Mouse (Mus musculus) spleen, adult 2 months (tissue): ENCODE measurements around the gene Gm28305. TPM values are rescaled to one million over a fixed set of nuclear protein-coding genes. Genes with fewer than 3 reads are reported as not detected.

Source experiments
- DNase-seq, 2 experiments: peaks; one replicate each; pipeline versions ENCODE4 v3.0.0 to v3.0.0-alpha.2; 2012 to 2021; ENCODE audit warnings: low spot score in 2 of 2, low read depth in 1 of 2
- H3K27ac ChIP-seq: fragments of 200-500 bp; 2 replicates; pipeline ENCODE4 v1.5.1; 2012; ENCODE audit warnings: low read length, inconsistent platforms; ENCODE audit not compliant: insufficient read depth
- H3K27me3 ChIP-seq: fragments of 200-500 bp; 2 replicates; pipeline ENCODE4 v1.6.1; 2012; ENCODE audit warnings: mild to moderate bottlenecking, moderate library complexity, low read length, inconsistent platforms; ENCODE audit not compliant: control insufficient read depth, insufficient read depth
- H3K36me3 ChIP-seq: fragments of 200-500 bp; 2 replicates; pipeline ENCODE4 v1.6.1; 2012; ENCODE audit warnings: mild to moderate bottlenecking, low read length, inconsistent platforms; ENCODE audit not compliant: control insufficient read depth, insufficient read depth
- H3K4me1 ChIP-seq: fragments of 200-500 bp; 2 replicates; pipeline ENCODE4 v1.6.1; 2011; ENCODE audit warnings: inconsistent platforms; ENCODE audit not compliant: control insufficient read depth, insufficient read depth, insufficient read length
- H3K4me3 ChIP-seq: fragments of 200-500 bp; 2 replicates; pipeline ENCODE4 v1.5.1; 2011; ENCODE audit warnings: mild to moderate bottlenecking, inconsistent platforms; ENCODE audit not compliant: insufficient read depth, insufficient read length; ENCODE audit errors: extremely low read depth
- CTCF ChIP-seq: fragments of 200-500 bp; IDR thresholded peaks from 2 replicates; pipeline ENCODE4 v1.5.1; 2011; ENCODE audit warnings: mild to moderate bottlenecking, inconsistent platforms; ENCODE audit not compliant: insufficient read depth, insufficient read length, insufficient replicate concordance; ENCODE audit errors: extremely low read depth
- POLR2A ChIP-seq: fragments of 200-500 bp; IDR thresholded peaks from 2 replicates; pipeline ENCODE4 v1.6.1; 2011; ENCODE audit warnings: low read depth, low read length, inconsistent platforms
- WGBS: fragments of 180-500 bp; shearing (Covaris S2); methylation state at CpG from one replicate; pipeline ENCODE4 v1.1.7; 2018; 5-methylcytosine and 5-hydroxymethylcytosine counted together
- polyA plus RNA-seq: library from polyadenylated mRNA; depleted of rRNA; stranded (reverse); fragments of >200 nt; gene quantifications from 2 replicates; pipeline ENCODE4 v1.2.3, GENCODE M21; 2012; rRNA removed

Gene Gm28305
- polyA plus RNA-seq, 1 experiment: not detected

GRCm38 (mm10) chr9:104123622-104124021, 83.2 kb downstream of the Gm28305 start:
- no peak for DNase-seq
- 87% methylated on average over 5 of the region's 5 CpGs for WGBS
- TF ChIP-seq POLR2A: no peak
- TF ChIP-seq CTCF: no peak
- H3K36me3 ChIP-seq: no peaks in the 10 kb centered on the region
- no peaks in the 10 kb centered on the region for H3K27me3 ChIP-seq
- no peak overlapping the region for H3K4me3 ChIP-seq
- no peak overlapping the region for H3K27ac ChIP-seq
- H3K4me1 ChIP-seq: no peaks in the 10 kb centered on the region

Other genes starting within 250 kb of the Gm28305 start
- gene Nphp3, start 38.1 kb upstream of the Gm28305 start, polyA plus RNA-seq: 2.4 and 4.1 TPM in 2 replicates
- 9.4 and 10.2 TPM in 2 replicates for gene Uba5, start 22.5 kb downstream of the Gm28305 start, polyA plus RNA-seq
- 5.5 and 6.3 TPM in 2 replicates for gene Acad11, start 22.7 kb downstream of the Gm28305 start, polyA plus RNA-seq
- gene Ackr4, start 86.3 kb downstream of the Gm28305 start, polyA plus RNA-seq: 1.4 and 1.6 TPM in 2 replicates
- 28.8 and 32.8 TPM in 2 replicates for gene Dnajc13, start 222.3 kb downstream of the Gm28305 start, polyA plus RNA-seq